Mouse (Mus musculus) liver, embryonic 14.5 days (tissue): ENCODE measurements at regions not wholly inside any gene's neighbourhood (a gene's known extent, or its start where the extent isn't known, plus 50 kb on each side); places are given as distances from the start of the nearest gene placed in this dataset.

Experiments
- CTCF ChIP-seq: IDR thresholded peaks from 2 replicates; pipeline ENCODE4 v1.5.1; 2016; ENCODE audit warnings: antibody characterized with exemption, low read depth, control low read depth
- EP300 ChIP-seq: IDR thresholded peaks from 2 replicates; pipeline ENCODE4 v1.6.1; 2016; ENCODE audit warnings: antibody characterized with exemption, low read depth

DNA sequence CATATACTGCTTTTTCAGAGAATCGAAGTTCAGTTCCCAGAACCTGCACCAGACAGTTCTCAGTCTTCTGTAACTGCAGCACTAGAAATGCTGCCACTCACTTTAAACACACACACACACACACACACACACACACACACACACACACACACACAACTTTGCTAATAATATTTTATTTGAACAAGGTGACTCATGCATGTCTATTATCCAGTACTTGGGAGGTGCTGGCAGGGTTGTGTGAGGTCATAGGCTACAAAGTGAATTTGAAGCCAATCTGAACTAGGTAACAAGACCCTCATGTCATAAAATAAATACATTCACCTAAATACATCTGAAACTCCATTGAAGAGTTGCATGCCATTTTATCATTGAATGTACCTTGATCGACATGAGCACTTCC, 682.9 kb upstream of the Vstm2b start:
- TF ChIP-seq CTCF, result no peak
- no peak for TF ChIP-seq EP300
